Mouse (Mus musculus): ENCODE data around the gene Kera. TPM values are rescaled to one million over a fixed set of nuclear protein-coding genes. Genes with fewer than 3 reads are reported as not detected.

The Kera gene
- polyA plus RNA-seq, 1 experiment: not detected

DNA sequence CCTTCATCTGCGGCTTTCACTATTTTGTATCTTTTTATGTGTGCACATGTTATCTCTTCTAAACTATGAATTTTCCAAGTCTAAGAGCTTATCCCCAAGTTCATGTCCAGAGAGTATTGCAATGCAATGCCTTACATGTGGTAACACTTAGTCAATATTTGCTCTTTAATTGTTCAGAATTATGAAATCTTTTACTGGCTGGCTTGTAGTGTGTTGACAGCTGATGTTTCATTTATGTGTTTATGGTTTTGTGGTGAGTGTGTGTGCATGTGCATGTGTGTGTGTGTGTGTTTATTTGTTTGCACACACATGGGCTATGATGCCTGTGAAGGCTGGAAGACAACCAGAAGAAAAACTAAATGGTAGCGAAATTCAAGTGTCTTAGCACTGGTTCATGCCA is 35.2 kb downstream of the Kera start:
- Histone ChIP-seq H3K27ac (ENCODE audit: insufficient read depth, low read length) (no peak overlapping the region), H3K4me1 (ENCODE audit: control insufficient read depth, insufficient read depth, low read length) (no peaks in the 10 kb centered on the region), H3K4me3 (ENCODE audit: low read depth, low read length) (no peak overlapping the region), H3K36me3 (ENCODE audit: control insufficient read depth, insufficient read depth, low read length, poor library complexity, severe bottlenecking) (no peaks in the 10 kb centered on the region), H3K27me3 (ENCODE audit: control insufficient read depth, insufficient read depth, low read length, poor library complexity, severe bottlenecking) (no peaks in the 10 kb centered on the region), H3K9me3 (replicated peaks; ENCODE audit: control insufficient read depth, insufficient read depth, low read length, poor library complexity, severe bottlenecking) (no peaks in the 10 kb centered on the region), H3K9ac (ENCODE audit: low read depth, poor library complexity, severe bottlenecking) (no peak overlapping the region)
- no peak for TF ChIP-seq CTCF (IDR thresholded peaks at IDR 0.05; ENCODE audit: low read depth, low read length)

DNA sequence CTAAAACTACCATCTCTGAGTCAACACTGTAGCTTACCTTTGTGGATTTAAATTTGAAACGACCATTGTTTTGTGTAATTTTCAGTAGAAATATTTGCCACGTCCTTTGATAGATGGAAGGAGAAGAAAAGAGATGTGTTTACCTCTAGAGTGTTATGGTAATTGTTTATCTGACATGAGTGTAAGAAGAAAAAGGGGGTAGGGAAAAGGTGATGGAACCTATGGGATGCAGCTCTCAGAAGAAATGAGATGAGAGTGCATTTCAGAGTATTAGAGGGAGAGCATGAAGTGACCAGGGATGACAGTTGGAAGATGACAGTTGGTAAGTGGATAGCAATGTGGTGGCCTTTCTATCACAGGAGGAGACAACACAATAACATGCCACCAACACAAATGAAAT is 37.1 kb downstream of the Kera start, which contains the start of gene Epyc:
Epyc (plus strand) TSS at position 301 of the 400 bp plus-strand sequence.
- Histone ChIP-seq H3K36me3 (ENCODE audit: control insufficient read depth, insufficient read depth, low read length, poor library complexity, severe bottlenecking) (no peaks in the 10 kb centered on the region), H3K4me1 (ENCODE audit: control insufficient read depth, insufficient read depth, low read length) (no peaks in the 10 kb centered on the region), H3K27me3 (ENCODE audit: control insufficient read depth, insufficient read depth, low read length, poor library complexity, severe bottlenecking) (no peaks in the 10 kb centered on the region), H3K9ac (ENCODE audit: low read depth, poor library complexity, severe bottlenecking) (no peak within 1 kb of the TSS), H3K4me3 (ENCODE audit: low read depth, low read length) (no peak within 1 kb of the TSS), H3K9me3 (replicated peaks; ENCODE audit: control insufficient read depth, insufficient read depth, low read length, poor library complexity, severe bottlenecking) (no peaks in the 10 kb centered on the region), H3K27ac (ENCODE audit: insufficient read depth, low read length) (no peak within 1 kb of the TSS)
- TF ChIP-seq CTCF (IDR thresholded peaks at IDR 0.05; ENCODE audit: low read depth, low read length) (no peak), EP300 (IDR thresholded peaks at IDR 0.05; ENCODE audit: insufficient read depth, low read depth, low read length) (no peak), POLR2A (IDR thresholded peaks at IDR 0.05; ENCODE audit: insufficient read depth, low read length) (no peak)

DNA sequence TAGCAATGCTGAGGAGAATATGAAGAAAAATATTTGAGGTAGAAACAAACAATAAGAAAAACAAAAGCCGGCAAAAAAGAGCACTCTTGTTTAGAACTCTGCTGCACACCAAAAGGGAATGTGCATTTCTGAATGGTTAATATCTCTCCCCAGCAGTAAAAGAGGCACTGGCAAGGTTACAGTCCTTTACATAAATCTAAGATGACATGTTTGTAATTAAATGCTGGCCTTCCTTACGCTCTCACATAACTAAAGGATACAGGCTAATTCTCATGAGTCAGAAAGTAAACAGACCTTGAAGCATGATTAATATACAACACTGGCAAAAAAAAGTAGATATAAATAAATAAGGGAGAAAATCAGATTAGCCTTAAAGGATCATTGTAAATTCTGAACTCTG is 43.7 kb downstream of the Kera start:
- Histone ChIP-seq H3K9ac (ENCODE audit: low read depth, poor library complexity, severe bottlenecking) (no peak overlapping the region), H3K4me1 (ENCODE audit: control insufficient read depth, insufficient read depth, low read length) (no peaks in the 10 kb centered on the region), H3K4me3 (ENCODE audit: low read depth, low read length) (no peak overlapping the region), H3K27me3 (ENCODE audit: control insufficient read depth, insufficient read depth, low read length, poor library complexity, severe bottlenecking) (no peaks in the 10 kb centered on the region), H3K36me3 (ENCODE audit: control insufficient read depth, insufficient read depth, low read length, poor library complexity, severe bottlenecking) (no peaks in the 10 kb centered on the region), H3K27ac (ENCODE audit: insufficient read depth, low read length) (no peak overlapping the region), H3K9me3 (replicated peaks; ENCODE audit: control insufficient read depth, insufficient read depth, low read length, poor library complexity, severe bottlenecking) (no peaks in the 10 kb centered on the region)
- TF ChIP-seq POLR2A (IDR thresholded peaks at IDR 0.05; ENCODE audit: insufficient read depth, low read length) (no peak), EP300 (IDR thresholded peaks at IDR 0.05; ENCODE audit: insufficient read depth, low read depth, low read length) (no peak), CTCF (IDR thresholded peaks at IDR 0.05; ENCODE audit: low read depth, low read length) (no peak)

DNA sequence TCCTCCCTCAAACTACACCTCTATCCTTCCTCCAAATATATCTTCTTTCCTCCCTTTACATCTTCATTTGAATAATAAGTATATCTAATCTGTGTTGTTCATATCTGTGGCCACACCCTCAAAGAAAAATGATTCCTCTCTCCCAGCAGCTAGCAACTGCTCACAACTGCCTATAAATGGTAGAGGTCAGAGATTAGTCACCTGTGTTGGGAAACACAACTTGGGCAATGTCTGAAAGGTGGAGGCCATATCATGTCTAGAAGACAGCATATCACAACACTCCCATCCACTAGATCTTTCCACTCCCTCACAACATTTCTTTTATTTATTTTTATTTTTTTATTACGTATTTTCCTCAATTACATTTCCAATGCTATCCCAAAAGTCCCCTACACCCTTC is 52.8 kb downstream of the Kera start:
- no peaks in the 10 kb centered on the region for H3K4me1 ChIP-seq (ENCODE audit: control insufficient read depth, insufficient read depth, low read length)

More for the DNA sequence above, 52.8 kb downstream of the Kera start:
- Histone ChIP-seq H3K36me3 (ENCODE audit: control insufficient read depth, insufficient read depth, low read length, poor library complexity, severe bottlenecking) (no peaks in the 10 kb centered on the region), H3K9ac (ENCODE audit: low read depth, poor library complexity, severe bottlenecking) (no peak overlapping the region), H3K9me3 (replicated peaks; ENCODE audit: control insufficient read depth, insufficient read depth, low read length, poor library complexity, severe bottlenecking) (no peaks in the 10 kb centered on the region), H3K27ac (ENCODE audit: insufficient read depth, low read length) (no peak overlapping the region), H3K27me3 (ENCODE audit: control insufficient read depth, insufficient read depth, low read length, poor library complexity, severe bottlenecking) (no peaks in the 10 kb centered on the region), H3K4me3 (ENCODE audit: low read depth, low read length) (no peak overlapping the region)
- no peak for TF ChIP-seq EP300 (IDR thresholded peaks at IDR 0.05; ENCODE audit: insufficient read depth, low read depth, low read length)
- TF ChIP-seq CTCF (IDR thresholded peaks at IDR 0.05; ENCODE audit: low read depth, low read length): no peak
- no peak for TF ChIP-seq POLR2A (IDR thresholded peaks at IDR 0.05; ENCODE audit: insufficient read depth, low read length)

Other genes starting within 250 kb of the Kera start
- 1.5 and 2.0 TPM in 2 replicates for gene Dcn, start 127.3 kb upstream of the Kera start, polyA plus RNA-seq (2011; ENCODE audit: insufficient read depth, insufficient read length, low read depth, missing spikeins)
- gene Lum, start 41.8 kb upstream of the Kera start, polyA plus RNA-seq (2011; ENCODE audit: insufficient read depth, insufficient read length, low read depth, missing spikeins): 0.68 and 1.1 TPM in 2 replicates
- gene Epyc, start 37.2 kb downstream of the Kera start, polyA plus RNA-seq (2011; ENCODE audit: insufficient read depth, insufficient read length, low read depth, missing spikeins): not detected in 2 replicates
- gene Ccer1, start 86.2 kb downstream of the Kera start, polyA plus RNA-seq (2011; ENCODE audit: insufficient read depth, insufficient read length, low read depth, missing spikeins): not detected in 2 replicates
- not detected in 2 replicates for gene C030005K15Rik, start 119.9 kb downstream of the Kera start, polyA plus RNA-seq (2011; ENCODE audit: insufficient read depth, insufficient read length, low read depth, missing spikeins)